Mouse (Mus musculus) CH12.LX (cell line): ENCODE results near the gene A530064D06Rik. TPM values are rescaled to one million over a fixed set of nuclear protein-coding genes. Genes with fewer than 3 reads are reported as not detected.

Source experiments
- DNase-seq: peaks from one replicate; pipeline ENCODE4 v3.0.0-alpha.2; 2013; ENCODE audit errors: extremely low read depth
- H3K27ac ChIP-seq: 2 replicates; pipeline ENCODE4 v1.5.1; 2012; ENCODE audit warnings: low read depth, mild to moderate bottlenecking, control low read depth, moderate library complexity; ENCODE audit not compliant: insufficient read depth
- H3K27me3 ChIP-seq: replicated peaks from 2 replicates; pipeline ENCODE3; 2012; ENCODE audit warnings: inconsistent platforms
- H3K36me3 ChIP-seq, 2 experiments: replicated peaks in 1 of 2; 2 replicates each; pipeline versions ENCODE3 to v1.6.1; 2012; ENCODE audit warnings: inconsistent platforms in 1 of 2, low read length in 1 of 2, mild to moderate bottlenecking in 1 of 2, mixed read lengths in 1 of 2, moderate library complexity in 1 of 2; ENCODE audit not compliant: control insufficient read depth in 1 of 2, insufficient read depth in 1 of 2
- H3K4me1 ChIP-seq, 2 experiments: 2 replicates each; pipeline ENCODE4 v1.6.1; 2012; ENCODE audit warnings: inconsistent platforms in 1 of 2, moderate library complexity in 1 of 2; ENCODE audit not compliant: insufficient read depth in 2 of 2, control insufficient read depth in 1 of 2
- H3K4me2 ChIP-seq: 2 replicates; pipeline ENCODE4 v1.6.1; 2012; ENCODE audit warnings: low read depth, mild to moderate bottlenecking, control low read depth; ENCODE audit not compliant: poor library complexity, insufficient read depth, severe bottlenecking
- H3K4me3 ChIP-seq, 3 experiments: fragments of 150-350 bp in 1 of 3; sonication (generic) in 1 of 3; replicated peaks in 1 of 3; 2 replicates each; pipeline versions ENCODE3 to v1.5.1; 2011 to 2012; ENCODE audit warnings: low read depth in 2 of 3, low read length in 2 of 3, mild to moderate bottlenecking in 2 of 3, moderate library complexity in 2 of 3, control low read depth in 1 of 3, improper control_type of control experiment in 1 of 3, inconsistent platforms in 1 of 3, mixed read lengths in 1 of 3; ENCODE audit not compliant: poor library complexity in 1 of 3
- H3K79me2 ChIP-seq: replicated peaks from 2 replicates; pipeline ENCODE4 v1.6.1; 2012; ENCODE audit warnings: mild to moderate bottlenecking, moderate library complexity; ENCODE audit not compliant: control insufficient read depth, poor library complexity, insufficient read depth, severe bottlenecking; ENCODE audit errors: extremely low read depth
- H3K9ac ChIP-seq: 2 replicates; pipeline ENCODE4 v1.6.1; 2012; ENCODE audit warnings: low read depth, mild to moderate bottlenecking, control low read depth, moderate library complexity; ENCODE audit not compliant: insufficient read depth
- H3K9me3 ChIP-seq: replicated peaks from 2 replicates; pipeline ENCODE3; 2012; ENCODE audit warnings: low read length, inconsistent platforms, mixed read lengths
- BHLHE40 ChIP-seq: IDR thresholded peaks from 2 replicates; pipeline ENCODE4 v1.6.1; 2011; ENCODE audit warnings: mild to moderate bottlenecking, low read depth, low read length, improper control_type of control experiment
- CHD1 ChIP-seq: IDR thresholded peaks from 2 replicates; pipeline ENCODE4 v1.6.1; 2012; ENCODE audit warnings: low read depth, low read length, improper control_type of control experiment, inconsistent platforms
- CHD2 ChIP-seq: IDR thresholded peaks from 2 replicates; pipeline ENCODE4 v1.6.1; 2011; ENCODE audit warnings: low read length, improper control_type of control experiment
- CTCF ChIP-seq, 2 experiments: IDR thresholded peaks in 1 of 2; conservative IDR thresholded peaks in 1 of 2; 2 replicates each; pipeline ENCODE4 v1.5.1; 2011 to 2012; ENCODE audit warnings: low read depth in 2 of 2, low read length in 2 of 2, improper control_type of control experiment in 1 of 2, inconsistent platforms in 1 of 2, mild to moderate bottlenecking in 1 of 2, moderate library complexity in 1 of 2
- ELF1 ChIP-seq: IDR thresholded peaks from 2 replicates; pipeline ENCODE4 v1.6.1; 2014; ENCODE audit warnings: low read depth, mild to moderate bottlenecking, inconsistent platforms, low read length, improper control_type of control experiment
- ETS1 ChIP-seq: conservative IDR thresholded peaks from 2 replicates; pipeline ENCODE4 v1.6.1; 2012; ENCODE audit warnings: low read depth, mild to moderate bottlenecking, inconsistent platforms, low read length, improper control_type of control experiment, moderate library complexity
- GABPA ChIP-seq: IDR thresholded peaks from 2 replicates; pipeline ENCODE4 v1.6.1; 2012; ENCODE audit warnings: low read depth, low read length, improper control_type of control experiment, inconsistent platforms; ENCODE audit not compliant: insufficient replicate concordance
- HCFC1 ChIP-seq: IDR thresholded peaks from 2 replicates; pipeline ENCODE4 v1.6.1; 2012; ENCODE audit warnings: low read depth, mild to moderate bottlenecking, inconsistent platforms, low read length, improper control_type of control experiment
- IRF4 ChIP-seq: IDR thresholded peaks from 2 replicates; pipeline ENCODE4 v1.6.1; 2014; ENCODE audit warnings: low read depth, mild to moderate bottlenecking, inconsistent platforms, low read length, improper control_type of control experiment
- JUND ChIP-seq: conservative IDR thresholded peaks from 2 replicates; pipeline ENCODE4 v1.6.1; 2011; ENCODE audit warnings: low read depth, low read length, improper control_type of control experiment
- KAT2A ChIP-seq: IDR thresholded peaks from 2 replicates; pipeline ENCODE4 v1.6.1; 2012; ENCODE audit warnings: low read length, improper control_type of control experiment, inconsistent platforms; ENCODE audit not compliant: insufficient replicate concordance
- MAX ChIP-seq: IDR thresholded peaks from 2 replicates; pipeline ENCODE4 v1.6.1; 2011; ENCODE audit warnings: low read length, improper control_type of control experiment
- MEF2A ChIP-seq: IDR thresholded peaks from 2 replicates; pipeline ENCODE4 v1.6.1; 2014; ENCODE audit warnings: low read depth, mild to moderate bottlenecking, inconsistent platforms, low read length, improper control_type of control experiment, borderline replicate concordance
- NRF1 ChIP-seq: IDR thresholded peaks from 2 replicates; pipeline ENCODE4 v1.6.1; 2014; ENCODE audit warnings: low read depth, mild to moderate bottlenecking, inconsistent platforms, low read length, improper control_type of control experiment, moderate library complexity
- PAX5 ChIP-seq: IDR thresholded peaks from 2 replicates; pipeline ENCODE4 v1.6.1; 2012; ENCODE audit warnings: low read length, inconsistent platforms, mixed read lengths
- SIN3A ChIP-seq: IDR thresholded peaks from 2 replicates; pipeline ENCODE4 v1.6.1; 2012; ENCODE audit warnings: low read length, improper control_type of control experiment, inconsistent platforms
- SMC3 ChIP-seq: IDR thresholded peaks from 2 replicates; pipeline ENCODE4 v1.6.1; 2011; ENCODE audit warnings: low read depth, low read length, improper control_type of control experiment
- USF1 ChIP-seq: IDR thresholded peaks from 2 replicates; pipeline ENCODE4 v1.6.1; 2014; ENCODE audit warnings: low read depth, mild to moderate bottlenecking, inconsistent platforms, low read length, improper control_type of control experiment
- USF2 ChIP-seq: conservative IDR thresholded peaks from 2 replicates; pipeline ENCODE4 v1.6.1; 2011; ENCODE audit warnings: low read depth, low read length, improper control_type of control experiment
- ZC3H11A ChIP-seq: IDR thresholded peaks from 2 replicates; pipeline ENCODE4 v1.6.1; 2012; ENCODE audit warnings: low read depth, mild to moderate bottlenecking, inconsistent platforms, low read length, improper control_type of control experiment
- ZKSCAN1 ChIP-seq: IDR thresholded peaks from 2 replicates; pipeline ENCODE4 v1.6.1; 2012; ENCODE audit warnings: low read depth, inconsistent platforms, low read length, improper control_type of control experiment, borderline replicate concordance
- ZMIZ1 ChIP-seq: IDR thresholded peaks from 2 replicates; pipeline ENCODE4 v1.6.1; 2012; ENCODE audit warnings: low read depth, mild to moderate bottlenecking, inconsistent platforms, low read length, improper control_type of control experiment
- ZNF384 ChIP-seq: IDR thresholded peaks from 2 replicates; pipeline ENCODE4 v1.6.1; 2012; ENCODE audit warnings: low read depth, low read length, improper control_type of control experiment, inconsistent platforms
- dilution Hi-C: fragments of 300-500 bp; cut with MboI; formaldehyde crosslinking; loops from 2 replicates; pipeline ENCODE4 v1.14.3; 2020; ENCODE audit warnings: low sequenced_read_pairs; ENCODE audit not compliant: extremely low pct_unique_long_range_greater_than_20kb, extremely low pct_ligation_motif_present
- in situ Hi-C: fragments of 300-500 bp; cut with MboI; formaldehyde crosslinking; loops from 3 replicates; pipeline ENCODE4 v1.14.3; 2019; ENCODE audit warnings: low sequenced_read_pairs, low pct_ligation_motif_present, low pct_unique_long_range_greater_than_20kb, mixed read lengths
- polyA plus RNA-seq: library from polyadenylated mRNA; unstranded; fragments of >175 nt; gene quantifications from 2 replicates; pipeline ENCODE4 v1.2.1, GENCODE M21; 2012; ENCODE audit warnings: low read depth; ENCODE audit not compliant: insufficient read length
- total RNA-seq, 2 experiments: library from RNA; depleted of rRNA; stranded (reverse); fragments of 300-350 nt in 1 of 2; fragments of >200 nt in 1 of 2; gene quantifications; 2 replicates each; pipeline ENCODE4 v1.2.3; 2012 to 2014

The A530064D06Rik gene
- total and polyA plus RNA-seq, 3 experiments = 0.15 to 0.60 TPM; not detected in 1

DNA sequence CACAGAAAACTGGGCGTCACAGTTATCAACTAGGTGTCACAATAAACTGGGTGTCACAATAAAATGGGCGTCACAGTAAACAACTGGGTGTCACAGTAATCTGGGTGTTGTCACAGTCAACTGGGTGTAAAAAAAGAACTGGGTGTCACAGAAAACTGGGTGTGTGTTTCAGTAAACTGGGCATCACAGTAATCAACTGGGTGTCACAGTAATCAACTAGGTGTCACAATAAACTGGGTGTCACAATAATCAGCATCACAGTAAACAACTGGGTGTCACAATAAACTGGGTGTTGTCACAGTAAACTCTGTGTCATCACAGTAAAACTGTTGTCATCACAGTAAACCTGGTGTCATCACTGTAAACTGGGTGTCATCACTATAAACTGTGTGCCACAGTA is 25.3 kb upstream of the A530064D06Rik start:
- Histone ChIP-seq H3K9ac (no peak overlapping the region), H3K27me3 (no peaks in the 10 kb centered on the region), H3K27ac (no peak overlapping the region), H3K4me1 (peaks cover 2 to 14% of the 10 kb centered on the region in 2 experiments; a peak in 2 of 4 replicates), H3K9me3 (no peaks in the 10 kb centered on the region), H3K36me3 (no peaks in the 10 kb centered on the region), H3K79me2 (no peaks in the 10 kb centered on the region), H3K4me2 (no peak overlapping the region), H3K4me3 (no peak overlapping the region)
- dilution Hi-C loops (no loop called here), in situ Hi-C loops (no loop called here)
- no peak for DNase-seq
- TF ChIP-seq ZC3H11A = no peak
- no peak for TF ChIP-seq SIN3A
- no peak for TF ChIP-seq SMC3
- TF ChIP-seq, all 38 proteins: peak for 0

DNA sequence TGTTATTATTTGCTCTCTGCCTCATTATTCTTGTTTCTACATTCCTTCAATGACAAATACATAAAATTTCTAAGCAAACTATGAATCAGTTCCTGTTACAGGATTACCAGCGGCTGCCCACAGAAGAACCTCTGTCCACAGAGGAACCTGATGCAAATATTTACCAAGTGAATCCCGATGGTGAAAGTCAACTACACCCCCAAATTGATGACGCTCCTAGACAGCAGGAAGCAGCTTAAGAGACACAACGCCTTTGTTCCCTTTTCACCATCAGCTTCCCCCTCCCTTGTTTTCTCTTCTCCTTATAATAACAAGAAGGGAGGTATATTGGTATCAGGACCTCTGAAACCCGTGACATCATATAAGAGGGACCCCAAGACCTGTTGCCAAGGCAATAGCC is 18.2 kb upstream of the A530064D06Rik start:
- Histone ChIP-seq H3K4me1 (peaks cover 2 to 37% of the 10 kb centered on the region in 2 experiments; a peak in 2 of 4 replicates), H3K27ac (no peak overlapping the region), H3K9ac (no peak overlapping the region), H3K9me3 (no peaks in the 10 kb centered on the region), H3K4me2 (no peak overlapping the region), H3K27me3 (no peaks in the 10 kb centered on the region), H3K79me2 (no peaks in the 10 kb centered on the region), H3K4me3 (no peak overlapping the region), H3K36me3 (no peaks in the 10 kb centered on the region)
- DNase-seq = peak; percentile 20
- in situ Hi-C loops = no loop called here
- dilution Hi-C loops = no loop called here
- no peak for TF ChIP-seq PAX5
- TF ChIP-seq HCFC1 = no peak
- no peak for TF ChIP-seq BHLHE40
- TF ChIP-seq USF1 = no peak
- TF ChIP-seq ZNF384 = no peak
- TF ChIP-seq JUND = no peak
- no peak for TF ChIP-seq ZMIZ1
- no peak for TF ChIP-seq SIN3A
- no peak for TF ChIP-seq NRF1
- TF ChIP-seq USF2 = no peak

DNA sequence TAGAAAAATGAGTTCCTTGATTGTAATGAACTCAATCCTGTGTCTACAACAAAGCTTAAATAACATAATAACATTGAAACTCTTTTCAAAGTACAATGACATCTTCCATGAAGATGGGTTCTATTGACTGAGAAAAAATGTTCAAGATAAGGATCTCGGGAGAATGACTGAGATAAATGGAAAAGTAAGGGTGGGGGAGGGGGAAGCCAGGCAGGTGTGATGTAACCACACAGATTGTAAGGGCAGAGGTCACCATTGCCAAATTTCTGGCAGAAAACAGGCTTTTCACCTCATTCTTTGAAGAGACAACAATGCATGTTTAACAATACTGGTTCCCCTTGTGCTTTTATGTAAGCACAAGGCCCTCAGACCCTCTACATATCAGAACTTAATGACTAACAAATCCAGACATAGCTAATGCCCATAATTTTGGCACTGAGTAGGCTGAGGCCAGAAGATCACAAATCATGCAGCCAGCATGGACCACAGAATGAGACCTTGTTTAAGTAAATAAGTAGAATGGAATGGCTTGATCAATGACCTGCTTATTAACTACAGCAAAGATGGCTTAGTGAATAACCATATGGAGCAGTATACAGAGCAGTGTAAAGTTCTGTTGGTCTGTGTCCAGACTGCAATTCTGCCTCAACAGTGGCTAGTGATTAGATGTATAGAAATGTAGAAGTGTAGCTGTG is 9.5 kb downstream of the A530064D06Rik start:
- no peaks in the 10 kb centered on the region for H3K36me3 ChIP-seq
- H3K4me2 ChIP-seq = no peak overlapping the region
- H3K27me3 ChIP-seq = no peaks in the 10 kb centered on the region
- in situ Hi-C loops (no loop called here), dilution Hi-C loops (no loop called here)
- no peak overlapping the region for H3K4me3 ChIP-seq
- no peak for DNase-seq
- H3K79me2 ChIP-seq = no peaks in the 10 kb centered on the region
- TF ChIP-seq ETS1 (no peak), ZMIZ1 (no peak), ELF1 (no peak), CHD1 (no peak), SIN3A (no peak), ZNF384 (no peak), MEF2A (no peak), CHD2 (no peak), PAX5 (no peak), KAT2A (no peak), CTCF (conservative IDR thresholded peaks at IDR 0.05 in 1 of 2, IDR thresholded peaks at IDR 0.05 in 1 of 2; ENCODE audit: low read depth in 2 of 2, low read length in 2 of 2) (no peak), GABPA (no peak), ZKSCAN1 (no peak), IRF4 (no peak), NRF1 (no peak), MAX (no peak)
- H3K27ac ChIP-seq = no peak overlapping the region
- no peaks in the 10 kb centered on the region for H3K4me1 ChIP-seq
- no peaks in the 10 kb centered on the region for H3K9me3 ChIP-seq
- H3K9ac ChIP-seq = no peak overlapping the region
